Mouse (Mus musculus) neural tube, embryonic 11.5 days (tissue): Measurements from ENCODE around the gene Slc4a4. TPM values are rescaled to one million over a fixed set of nuclear protein-coding genes. Genes with fewer than 3 reads are reported as not detected.

ENCODE experiments used
- ATAC-seq: fragments of 200-750 bp; cut with Nextera tagmentation; 2 replicates; pipeline ENCODE4 v1.8.0; 2017; ENCODE audit warnings: moderate number of reproducible peaks, mild to moderate bottlenecking, moderate TSS enrichment, moderate library complexity; ENCODE audit not compliant: insufficient read depth, low FRiP score, low TSS enrichment
- DNase-seq: peaks from one replicate; pipeline ENCODE4 v3.0.0-alpha.2; 2015; ENCODE audit warnings: low spot score
- H3K27ac ChIP-seq: fragments of 300-500 bp; sonication (generic); 2 replicates; pipeline ENCODE4 v1.5.1; 2014; ENCODE audit warnings: low read depth, mild to moderate bottlenecking, low read length
- H3K27me3 ChIP-seq: fragments of 300-500 bp; sonication (generic); 2 replicates; pipeline ENCODE4 v1.6.1; 2014; ENCODE audit warnings: mild to moderate bottlenecking, low read length, mixed read lengths; ENCODE audit not compliant: control insufficient read depth, insufficient read depth
- H3K36me3 ChIP-seq: fragments of 300-500 bp; sonication (generic); 2 replicates; pipeline ENCODE4 v1.6.1; 2014; ENCODE audit warnings: mild to moderate bottlenecking, low read length, moderate library complexity, mixed read lengths; ENCODE audit not compliant: control insufficient read depth, insufficient read depth
- H3K4me1 ChIP-seq: fragments of 300-500 bp; sonication (generic); 2 replicates; pipeline ENCODE4 v1.6.1; 2014; ENCODE audit warnings: low read length, mixed read lengths; ENCODE audit not compliant: control insufficient read depth, insufficient read depth
- H3K4me2 ChIP-seq: fragments of 300-500 bp; sonication (generic); 2 replicates; pipeline ENCODE4 v1.6.1; 2014; ENCODE audit warnings: low read depth, mild to moderate bottlenecking, moderate library complexity
- H3K4me3 ChIP-seq: fragments of 300-500 bp; sonication (generic); 2 replicates; pipeline ENCODE4 v1.5.1; 2014; ENCODE audit warnings: low read depth, low read length
- H3K9ac ChIP-seq: fragments of 300-500 bp; sonication (generic); 2 replicates; pipeline ENCODE4 v1.6.1; 2014; ENCODE audit warnings: mild to moderate bottlenecking, low read length
- H3K9me3 ChIP-seq: fragments of 300-500 bp; sonication (generic); 2 replicates; pipeline ENCODE4 v1.6.1; 2016; ENCODE audit warnings: low read length; ENCODE audit not compliant: control insufficient read depth
- WGBS: fragments of 180-500 bp; shearing (Covaris S2); extraction: QIAGEN DNeasy Blood & Tissue Kit; methylation state at CpG from one replicate; pipeline ENCODE4 v1.1.7; 2014; 5-methylcytosine and 5-hydroxymethylcytosine counted together
- polyA plus RNA-seq: library from polyadenylated mRNA; unstranded; fragments of >200 nt; fragmentation: Nextera tagmentation; extraction: Ambion mirVana; gene quantifications from 2 replicates; pipeline ENCODE4 v1.2.1, GENCODE M21; 2014

Slc4a4 gene
- polyA plus RNA-seq, 1 experiment from 2014 or later = 1.7 TPM

DNA sequence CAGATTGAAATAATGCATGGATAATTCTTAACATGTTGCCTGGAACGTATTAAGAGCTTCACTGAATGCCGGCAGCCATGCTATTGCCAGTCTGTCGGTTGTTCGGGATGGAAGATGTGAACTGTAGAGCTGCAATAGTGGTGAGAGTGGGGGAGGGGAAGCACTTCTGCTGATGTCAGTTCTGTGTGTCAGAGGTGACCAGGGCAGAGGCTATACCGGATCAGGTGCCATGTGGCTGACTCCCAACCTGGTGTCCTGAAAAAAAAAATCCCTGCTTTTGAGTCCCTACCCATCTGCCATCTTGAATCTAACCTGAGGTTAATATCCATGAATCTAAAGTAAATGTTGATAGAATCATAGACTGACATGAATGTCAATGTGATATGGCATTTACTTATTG lies 39.0 kb downstream of the Slc4a4 start:
- Histone ChIP-seq H3K4me2 (no peak overlapping the region), H3K9me3 (no peaks in the 10 kb centered on the region), H3K36me3 (no peaks in the 10 kb centered on the region), H3K27ac (no peak overlapping the region), H3K9ac (no peak overlapping the region), H3K4me3 (no peak overlapping the region), H3K27me3 (no peaks in the 10 kb centered on the region), H3K4me1 (peaks cover 6% of the 10 kb centered on the region; the same call in 1 of the 2 replicates)
- no peak for ATAC-seq
- 89% methylated on average over 5 of the region's 5 CpGs for WGBS
- no peak for DNase-seq

DNA sequence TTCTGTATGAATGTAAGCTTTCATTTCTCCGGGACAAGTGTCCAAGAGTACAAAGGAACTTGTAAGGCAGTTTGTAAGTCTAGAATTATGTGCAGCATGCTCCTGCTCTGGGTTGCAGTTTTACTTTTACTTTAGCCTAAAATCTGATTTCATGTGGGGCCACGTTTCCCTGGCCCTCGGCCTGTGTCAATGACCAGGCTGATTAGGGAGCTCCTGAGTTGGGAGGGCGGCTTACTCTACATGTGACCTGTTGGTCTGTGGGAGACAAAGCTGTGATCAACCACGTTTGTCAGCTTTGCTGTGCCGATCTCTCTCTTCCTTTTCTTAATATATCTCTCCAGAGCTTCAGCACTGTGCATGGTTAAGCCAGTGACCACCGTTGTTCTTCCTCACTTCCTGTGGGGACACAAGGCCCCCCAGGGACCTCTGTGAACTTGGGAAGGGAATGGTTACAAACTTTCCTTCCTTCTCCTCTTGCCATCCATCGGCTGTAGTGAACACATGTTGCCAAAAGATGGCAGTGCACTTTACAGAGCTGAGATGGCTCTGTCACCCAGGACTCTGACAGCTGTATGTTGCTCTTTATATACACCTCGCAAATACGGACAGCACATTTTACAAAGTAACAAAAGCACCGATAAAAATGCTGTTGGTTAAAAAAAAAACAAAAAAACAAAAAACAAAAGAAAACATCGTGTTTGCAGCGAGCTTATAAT lies 41.7 kb downstream of the Slc4a4 start:
- WGBS = 64% methylated on average over 13 of the region's 13 CpGs
- DNase-seq (peak; percentile 28), ATAC-seq (no peak)
- H3K9ac ChIP-seq = no peak overlapping the region
- no peak overlapping the region for H3K27ac ChIP-seq
- H3K36me3 ChIP-seq = no peaks in the 10 kb centered on the region
- H3K4me3 ChIP-seq = no peak overlapping the region
- no peak overlapping the region for H3K4me2 ChIP-seq
- peaks cover 6% of the 10 kb centered on the region; the same call in 1 of the 2 replicates for H3K4me1 ChIP-seq
- H3K27me3 ChIP-seq = no peaks in the 10 kb centered on the region
- no peaks in the 10 kb centered on the region for H3K9me3 ChIP-seq

DNA sequence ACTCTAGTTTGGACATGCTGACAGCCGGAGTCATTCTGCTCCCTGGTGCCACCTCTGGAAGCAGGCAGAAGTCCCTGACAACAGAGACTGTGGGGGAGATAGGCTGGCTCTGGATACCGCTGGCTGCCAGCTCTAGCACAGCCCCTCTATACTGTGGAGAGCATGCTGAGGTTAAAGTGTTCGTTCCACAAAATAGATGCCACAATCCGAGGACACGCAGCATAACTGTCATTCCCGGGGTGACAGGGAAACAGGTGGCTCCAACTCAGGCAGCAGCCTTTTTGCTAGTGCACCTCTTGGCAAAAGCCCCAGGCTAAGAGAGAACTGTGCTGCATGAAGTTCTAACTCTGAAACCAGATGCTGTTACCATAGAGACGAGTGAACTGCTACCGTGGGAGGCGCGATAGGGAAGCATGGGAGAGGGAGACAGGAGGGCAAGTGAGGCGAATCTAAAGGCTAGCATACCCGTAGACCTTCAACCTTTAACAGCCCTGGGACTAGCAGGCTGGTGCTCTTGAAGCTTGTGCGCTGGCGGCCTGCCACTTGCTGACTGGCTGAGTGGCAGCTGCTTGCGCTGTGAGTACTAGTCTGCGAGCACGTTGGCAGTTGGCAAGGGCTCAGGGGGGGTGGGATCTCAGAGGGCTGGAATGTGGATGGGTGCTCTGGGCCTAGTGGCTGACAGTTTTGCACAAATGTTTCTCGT lies 42.9 kb downstream of the Slc4a4 start:
- Histone ChIP-seq H3K27ac (no peak overlapping the region), H3K4me2 (no peak overlapping the region)

DNA sequence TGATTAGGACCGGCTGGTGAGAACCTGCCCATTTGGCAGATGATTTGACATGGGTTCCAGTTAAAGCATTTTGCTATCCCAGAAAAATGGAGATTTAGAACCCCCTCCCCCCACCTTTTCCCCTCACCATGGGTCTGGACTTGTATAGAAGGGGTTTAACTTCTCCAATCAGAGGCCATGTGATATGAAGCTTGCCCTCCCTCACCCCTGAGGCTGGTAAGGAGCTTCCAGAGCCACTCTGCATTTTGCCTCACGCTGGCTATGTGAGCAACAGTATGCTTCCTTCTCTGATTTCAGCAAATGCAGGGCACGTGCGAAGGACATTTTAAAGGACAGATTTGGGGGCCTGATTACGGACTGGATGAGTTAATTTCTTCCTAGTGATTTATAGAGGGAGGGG lies 43.5 kb downstream of the Slc4a4 start:
- Histone ChIP-seq H3K9me3 (no peaks in the 10 kb centered on the region), H3K27ac (no peak overlapping the region), H3K4me2 (no peak overlapping the region), H3K9ac (no peak overlapping the region), H3K36me3 (no peaks in the 10 kb centered on the region), H3K27me3 (no peaks in the 10 kb centered on the region), H3K4me1 (peaks cover 6% of the 10 kb centered on the region; the same call in 1 of the 2 replicates), H3K4me3 (no peak overlapping the region)
- DNase-seq = no peak
- WGBS = 83% methylated on average over 5 of the region's 5 CpGs
- no peak for ATAC-seq

More for the DNA sequence above, 42.9 kb downstream of the Slc4a4 start:
- no peaks in the 10 kb centered on the region for H3K9me3 ChIP-seq
- ATAC-seq (peak; percentile 52), DNase-seq (peak; percentile 29)
- no peaks in the 10 kb centered on the region for H3K36me3 ChIP-seq
- no peak overlapping the region for H3K4me3 ChIP-seq
- no peak overlapping the region for H3K9ac ChIP-seq
- WGBS = 50% methylated on average over 18 of the region's 18 CpGs
- H3K4me1 ChIP-seq = peaks cover 6% of the 10 kb centered on the region; the same call in 1 of the 2 replicates
- no peaks in the 10 kb centered on the region for H3K27me3 ChIP-seq

DNA sequence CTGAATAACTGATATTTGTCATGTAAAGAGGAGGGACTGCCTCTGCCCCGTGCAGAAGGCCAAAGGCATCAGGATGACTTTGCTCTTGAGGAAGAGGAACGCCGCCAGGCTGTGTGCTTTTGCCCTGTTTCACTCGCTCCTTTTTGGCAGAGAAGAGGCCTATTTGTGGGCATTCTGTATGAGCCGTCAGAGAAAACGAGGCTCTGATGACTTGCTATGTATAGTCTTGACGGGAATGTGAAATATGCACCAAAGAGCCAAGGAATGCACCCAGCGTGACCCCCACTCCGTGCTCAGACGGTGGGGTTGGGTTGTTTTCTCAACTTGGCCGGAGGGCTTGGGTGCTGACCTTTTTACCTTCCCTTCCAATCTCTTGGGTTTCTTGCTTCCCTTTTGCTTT lies 44.0 kb downstream of the Slc4a4 start:
- DNase-seq = no peak
- Histone ChIP-seq H3K4me3 (no peak overlapping the region), H3K27ac (no peak overlapping the region), H3K36me3 (no peaks in the 10 kb centered on the region), H3K4me1 (peaks cover 6% of the 10 kb centered on the region; the same call in 1 of the 2 replicates), H3K9me3 (no peaks in the 10 kb centered on the region), H3K9ac (no peak overlapping the region), H3K27me3 (no peaks in the 10 kb centered on the region), H3K4me2 (no peak overlapping the region)
- 62% methylated on average over 11 of the region's 11 CpGs for WGBS
- ATAC-seq = no peak

DNA sequence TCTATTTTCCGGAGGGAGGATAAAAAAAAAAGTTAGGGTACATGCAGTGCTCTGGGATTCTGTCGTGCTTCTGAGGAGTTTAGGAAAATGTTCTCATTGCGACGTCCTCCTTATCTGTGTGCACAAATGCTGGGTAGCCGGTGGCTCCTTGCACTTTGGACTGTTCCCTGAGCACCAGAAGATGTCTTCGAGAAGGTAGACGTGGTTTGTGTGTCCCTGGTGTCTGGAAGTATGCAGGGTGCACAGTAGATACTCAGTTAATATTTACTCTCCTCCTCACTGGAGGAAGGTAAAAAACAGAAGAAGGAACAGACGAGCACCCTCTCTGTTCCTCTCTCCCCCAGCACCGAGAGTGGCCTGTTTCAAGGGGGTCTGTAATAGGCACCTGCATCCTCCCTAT lies 44.6 kb downstream of the Slc4a4 start:
- 88% methylated on average over 9 of the region's 9 CpGs for WGBS
- Histone ChIP-seq H3K9ac (no peak overlapping the region), H3K4me2 (no peak overlapping the region), H3K9me3 (no peaks in the 10 kb centered on the region), H3K4me3 (no peak overlapping the region), H3K36me3 (no peaks in the 10 kb centered on the region), H3K4me1 (peaks cover 6% of the 10 kb centered on the region; the same call in 1 of the 2 replicates), H3K27me3 (no peaks in the 10 kb centered on the region), H3K27ac (no peak overlapping the region)
- ATAC-seq = no peak
- no peak for DNase-seq

DNA sequence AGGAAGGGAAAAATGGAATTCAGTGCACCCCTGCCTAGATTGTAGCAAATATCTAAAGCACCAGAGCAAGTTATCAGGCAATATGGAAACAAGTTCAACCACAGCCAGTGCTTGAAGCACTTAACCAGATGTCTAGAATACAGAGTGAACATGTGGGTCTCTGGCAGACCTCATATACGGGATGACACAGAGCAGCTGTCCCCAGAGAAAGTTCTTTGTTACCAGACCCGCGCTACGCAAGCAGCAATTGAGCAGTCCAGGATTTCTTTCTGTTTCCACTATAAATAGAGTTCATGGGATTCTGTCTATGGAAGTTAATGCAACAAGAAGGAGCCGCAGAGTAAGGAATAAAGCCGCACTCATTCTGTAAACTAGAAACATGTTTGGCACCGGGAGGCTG lies 46.8 kb downstream of the Slc4a4 start:
- Histone ChIP-seq H3K9ac (no peak overlapping the region), H3K4me2 (no peak overlapping the region), H3K9me3 (no peaks in the 10 kb centered on the region), H3K27me3 (no peaks in the 10 kb centered on the region), H3K27ac (no peak overlapping the region), H3K4me3 (no peak overlapping the region), H3K4me1 (peaks cover 6% of the 10 kb centered on the region; the same call in 1 of the 2 replicates), H3K36me3 (no peaks in the 10 kb centered on the region)
- ATAC-seq (no peak), DNase-seq (no peak)
- 72% methylated on average over 7 of the region's 7 CpGs for WGBS

DNA sequence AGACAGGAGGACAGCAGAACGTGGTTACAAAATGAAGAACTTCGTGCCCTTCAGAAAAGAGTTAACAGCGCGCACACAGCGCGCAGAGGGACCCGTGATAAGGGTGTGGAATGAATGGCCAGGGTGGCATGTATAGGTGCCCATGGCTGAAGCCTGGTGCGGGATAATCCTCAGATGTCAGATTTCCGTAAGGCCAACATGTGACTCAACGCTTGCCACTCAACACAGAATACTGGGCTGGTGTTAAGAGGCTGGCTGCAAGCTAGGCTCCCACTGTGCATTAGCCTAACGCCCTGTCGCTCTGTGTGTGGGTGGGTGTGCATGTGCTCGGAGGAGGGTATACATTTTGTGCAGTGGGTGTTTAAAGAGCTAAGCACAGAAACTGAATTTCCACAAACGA lies 47.3 kb downstream of the Slc4a4 start:
- no peaks in the 10 kb centered on the region for H3K27me3 ChIP-seq
- WGBS = 84% methylated on average over 14 of the region's 14 CpGs
- peaks cover 6% of the 10 kb centered on the region; the same call in 1 of the 2 replicates for H3K4me1 ChIP-seq
- H3K27ac ChIP-seq = no peak overlapping the region
- no peak overlapping the region for H3K4me2 ChIP-seq
- H3K9me3 ChIP-seq = no peaks in the 10 kb centered on the region
- ATAC-seq (no peak), DNase-seq (no peak)
- H3K4me3 ChIP-seq = no peak overlapping the region
- no peaks in the 10 kb centered on the region for H3K36me3 ChIP-seq
- H3K9ac ChIP-seq = no peak overlapping the region

DNA sequence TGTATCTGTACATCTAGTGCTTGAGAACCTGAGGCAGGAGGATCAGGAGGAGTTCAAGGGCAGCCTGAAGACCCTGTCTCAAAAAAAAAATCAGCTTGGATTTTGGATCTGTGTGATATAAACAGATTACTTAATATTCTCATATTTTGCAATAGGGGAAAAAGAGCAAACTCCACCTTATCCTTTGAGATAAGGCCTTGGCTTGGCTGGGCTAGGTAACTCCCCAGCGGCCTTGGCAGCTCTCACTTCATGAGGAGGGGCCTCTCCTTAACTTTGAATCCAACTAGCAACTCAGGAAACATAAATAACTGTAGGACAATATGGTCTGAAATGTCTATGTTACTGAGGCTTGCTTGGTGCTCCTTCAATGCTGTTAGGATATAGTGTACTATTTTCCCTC lies 51.6 kb downstream of the Slc4a4 start:
- Histone ChIP-seq H3K27ac (no peak overlapping the region), H3K4me1 (no peaks in the 10 kb centered on the region), H3K27me3 (no peaks in the 10 kb centered on the region), H3K36me3 (no peaks in the 10 kb centered on the region), H3K9me3 (no peaks in the 10 kb centered on the region), H3K4me2 (no peak overlapping the region), H3K9ac (no peak overlapping the region), H3K4me3 (no peak overlapping the region)
- 88% methylated on average over 1 of the region's 1 CpGs for WGBS
- ATAC-seq = no peak
- DNase-seq = no peak
